Mouse (Mus musculus) liver, embryonic 12.5 days (tissue): ENCODE data around the gene Grik3. TPM values are rescaled to one million over a fixed set of nuclear protein-coding genes. Genes with fewer than 3 reads are reported as not detected.
"Not testable (repeated sequence)": the region's sequence is repeated elsewhere in the genome, so short reads cannot be mapped to it uniquely, and the experiment has no call there.

Experiments used
- ATAC-seq: fragments of 200-750 bp; cut with Nextera tagmentation; 2 replicates; pipeline ENCODE4 v1.8.0; 2017; ENCODE audit warnings: moderate number of reproducible peaks, mild to moderate bottlenecking, moderate library complexity
- H3K27ac ChIP-seq: fragments of 300-500 bp; sonication (generic); 2 replicates; pipeline ENCODE4 v1.5.1; 2016; ENCODE audit warnings: mild to moderate bottlenecking
- H3K27me3 ChIP-seq: fragments of 300-500 bp; sonication (generic); replicated peaks from 2 replicates; pipeline ENCODE4 v1.6.1; 2016; ENCODE audit warnings: mild to moderate bottlenecking, moderate library complexity
- H3K36me3 ChIP-seq: fragments of 300-500 bp; sonication (generic); 2 replicates; pipeline ENCODE4 v1.6.1; 2016; ENCODE audit warnings: mild to moderate bottlenecking, moderate library complexity
- H3K4me1 ChIP-seq: fragments of 300-500 bp; sonication (generic); 2 replicates; pipeline ENCODE4 v1.6.1; 2016
- H3K4me2 ChIP-seq: fragments of 300-500 bp; sonication (generic); 2 replicates; pipeline ENCODE4 v1.6.1; 2016; ENCODE audit warnings: mild to moderate bottlenecking, moderate library complexity
- H3K4me3 ChIP-seq: fragments of 300-500 bp; sonication (generic); 2 replicates; pipeline ENCODE4 v1.5.1; 2016; ENCODE audit warnings: mild to moderate bottlenecking, moderate library complexity
- H3K9ac ChIP-seq: fragments of 300-500 bp; sonication (generic); 2 replicates; pipeline ENCODE4 v1.6.1; 2016; ENCODE audit warnings: mild to moderate bottlenecking, moderate library complexity
- H3K9me3 ChIP-seq: fragments of 300-500 bp; sonication (generic); replicated peaks from 2 replicates; pipeline ENCODE4 v1.6.1; 2016; ENCODE audit warnings: mild to moderate bottlenecking, moderate library complexity
- WGBS: fragments of 180-500 bp; shearing (Covaris S2); methylation state at CpG from one replicate; pipeline ENCODE4 v1.1.7; 2016; ENCODE audit not compliant: insufficient replicate concordance; 5-methylcytosine and 5-hydroxymethylcytosine counted together
- polyA plus RNA-seq: library from polyadenylated mRNA; unstranded; fragments of >200 nt; fragmentation: Nextera tagmentation; extraction: Ambion mirVana; gene quantifications from 2 replicates; pipeline ENCODE4 v1.2.1, GENCODE M21; 2016

Grik3 gene
- polyA plus RNA-seq, 1 experiment from 2014 or later = not detected

DNA sequence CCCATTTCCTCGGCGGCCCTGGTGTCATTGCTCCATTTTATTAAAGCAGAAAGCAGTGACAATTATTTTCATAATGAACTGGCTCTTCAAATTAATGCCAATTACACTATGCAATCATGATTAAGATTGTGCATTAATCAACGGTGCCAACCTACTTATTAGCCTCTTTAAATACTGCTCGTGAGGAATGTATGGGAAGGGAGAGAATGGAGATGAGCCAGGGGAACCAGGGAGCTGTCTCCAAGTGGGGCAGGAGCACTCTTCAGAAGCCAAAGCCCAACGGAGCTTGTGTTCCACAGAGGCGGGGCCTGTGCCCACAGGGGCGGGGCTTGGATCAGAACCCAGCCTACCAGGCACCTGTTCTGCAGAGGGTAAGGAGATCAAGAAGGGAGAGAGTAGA, 114.0 kb downstream of the Grik3 start:
- H3K36me3 ChIP-seq = no peaks in the 10 kb centered on the region
- no peak overlapping the region for H3K4me2 ChIP-seq
- no peak for ATAC-seq
- no peaks in the 10 kb centered on the region for H3K4me1 ChIP-seq
- peaks cover 4% of the 10 kb centered on the region; the same call in 1 of the 2 replicates for H3K27me3 ChIP-seq
- no peaks in the 10 kb centered on the region for H3K9me3 ChIP-seq
- 46% methylated on average over 7 of the region's 7 CpGs for WGBS
- no peak overlapping the region for H3K4me3 ChIP-seq
- H3K27ac ChIP-seq = no peak overlapping the region
- no peak overlapping the region for H3K9ac ChIP-seq

DNA sequence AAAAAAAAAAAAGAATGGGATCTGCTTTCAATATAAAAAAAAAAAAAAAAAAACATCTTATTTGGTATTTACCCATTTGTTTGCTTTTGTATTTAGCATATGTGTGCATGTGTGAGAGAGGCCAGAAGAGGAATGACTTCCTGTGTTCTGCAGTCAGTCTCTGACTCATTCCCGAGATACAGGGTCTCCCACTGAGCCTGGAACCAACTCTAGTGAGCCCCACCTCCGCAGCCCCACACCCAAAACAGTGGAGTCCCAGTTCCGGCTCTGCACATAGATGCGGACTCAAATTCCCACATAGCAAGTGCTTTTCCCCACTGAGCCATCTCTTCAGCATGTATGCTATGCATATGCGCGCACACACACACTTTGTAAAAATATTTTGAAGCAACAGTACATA, 115.6 kb downstream of the Grik3 start:
- no peak for ATAC-seq
- H3K27me3 ChIP-seq = no peaks in the 10 kb centered on the region
- 71% methylated on average over 6 of the region's 6 CpGs for WGBS
- no peaks in the 10 kb centered on the region for H3K36me3 ChIP-seq
- H3K9me3 ChIP-seq = no peaks in the 10 kb centered on the region
- H3K27ac ChIP-seq = no peak overlapping the region
- no peak overlapping the region for H3K9ac ChIP-seq
- no peak overlapping the region for H3K4me2 ChIP-seq
- H3K4me3 ChIP-seq = no peak overlapping the region
- H3K4me1 ChIP-seq = no peaks in the 10 kb centered on the region

DNA sequence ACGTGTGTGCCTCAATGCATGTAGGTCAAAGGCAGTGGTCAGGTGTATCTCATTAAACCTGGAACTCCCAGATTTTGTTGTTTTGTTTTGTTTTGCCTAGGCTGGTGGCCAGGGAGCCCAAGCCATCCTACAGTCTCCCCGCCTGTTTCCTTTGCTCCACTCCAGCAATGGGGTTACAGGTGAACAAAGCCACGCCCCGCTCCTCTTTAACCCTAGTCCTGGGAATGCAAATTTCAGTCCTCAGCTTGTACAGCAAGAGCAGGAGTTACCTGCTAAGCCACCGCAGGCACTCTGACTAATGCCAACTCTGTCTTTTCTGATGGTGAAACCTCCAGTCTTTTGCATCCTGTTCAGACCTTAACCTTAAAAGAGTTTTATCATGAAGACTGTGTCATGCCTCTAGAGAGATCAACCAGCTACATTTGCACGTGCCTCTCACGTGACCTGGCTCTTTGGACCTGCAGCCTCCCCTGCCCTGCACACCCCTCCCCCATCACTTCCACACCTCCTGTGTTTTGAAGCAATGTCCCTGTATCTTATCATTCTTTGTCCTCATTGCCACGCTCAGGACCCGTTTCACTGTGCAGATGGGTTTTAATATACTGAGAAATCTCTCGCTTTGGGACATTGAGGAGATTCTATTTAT, 117.0 kb downstream of the Grik3 start:
- H3K9me3 ChIP-seq = no peaks in the 10 kb centered on the region
- no peak overlapping the region for H3K27ac ChIP-seq
- 33% methylated on average over 10 of the region's 10 CpGs for WGBS
- no peak for ATAC-seq
- H3K9ac ChIP-seq = no peak overlapping the region
- H3K4me2 ChIP-seq = no peak overlapping the region
- no peaks in the 10 kb centered on the region for H3K36me3 ChIP-seq
- H3K4me3 ChIP-seq = no peak overlapping the region
- no peaks in the 10 kb centered on the region for H3K27me3 ChIP-seq
- no peaks in the 10 kb centered on the region for H3K4me1 ChIP-seq

DNA sequence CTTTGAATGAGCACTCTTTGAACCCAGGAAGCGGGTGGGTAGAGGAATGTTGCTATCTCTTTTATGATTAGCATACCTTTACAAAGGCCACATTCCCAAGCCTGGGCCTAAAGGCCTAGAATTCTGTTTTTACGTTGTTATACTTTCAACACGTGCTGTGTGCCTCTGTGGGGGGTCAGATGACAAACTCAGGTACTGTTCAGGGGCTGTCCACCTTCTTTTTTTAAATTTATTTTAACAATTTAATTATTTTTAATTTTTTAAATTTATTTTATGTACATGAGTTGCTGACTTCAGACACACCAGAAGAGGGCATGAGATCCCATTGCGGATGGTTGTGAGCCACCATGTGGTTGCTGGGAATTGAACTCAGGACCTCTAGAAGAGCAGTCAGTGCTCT, 118.4 kb downstream of the Grik3 start:
- H3K4me2 ChIP-seq, ATAC-seq, H3K27ac ChIP-seq, H3K9ac ChIP-seq, H3K9me3 ChIP-seq, H3K4me3 ChIP-seq, H3K36me3 ChIP-seq, H3K4me1 ChIP-seq, H3K27me3 ChIP-seq: not testable (repeated sequence)
- 33% methylated on average over 3 of the region's 4 CpGs for WGBS

DNA sequence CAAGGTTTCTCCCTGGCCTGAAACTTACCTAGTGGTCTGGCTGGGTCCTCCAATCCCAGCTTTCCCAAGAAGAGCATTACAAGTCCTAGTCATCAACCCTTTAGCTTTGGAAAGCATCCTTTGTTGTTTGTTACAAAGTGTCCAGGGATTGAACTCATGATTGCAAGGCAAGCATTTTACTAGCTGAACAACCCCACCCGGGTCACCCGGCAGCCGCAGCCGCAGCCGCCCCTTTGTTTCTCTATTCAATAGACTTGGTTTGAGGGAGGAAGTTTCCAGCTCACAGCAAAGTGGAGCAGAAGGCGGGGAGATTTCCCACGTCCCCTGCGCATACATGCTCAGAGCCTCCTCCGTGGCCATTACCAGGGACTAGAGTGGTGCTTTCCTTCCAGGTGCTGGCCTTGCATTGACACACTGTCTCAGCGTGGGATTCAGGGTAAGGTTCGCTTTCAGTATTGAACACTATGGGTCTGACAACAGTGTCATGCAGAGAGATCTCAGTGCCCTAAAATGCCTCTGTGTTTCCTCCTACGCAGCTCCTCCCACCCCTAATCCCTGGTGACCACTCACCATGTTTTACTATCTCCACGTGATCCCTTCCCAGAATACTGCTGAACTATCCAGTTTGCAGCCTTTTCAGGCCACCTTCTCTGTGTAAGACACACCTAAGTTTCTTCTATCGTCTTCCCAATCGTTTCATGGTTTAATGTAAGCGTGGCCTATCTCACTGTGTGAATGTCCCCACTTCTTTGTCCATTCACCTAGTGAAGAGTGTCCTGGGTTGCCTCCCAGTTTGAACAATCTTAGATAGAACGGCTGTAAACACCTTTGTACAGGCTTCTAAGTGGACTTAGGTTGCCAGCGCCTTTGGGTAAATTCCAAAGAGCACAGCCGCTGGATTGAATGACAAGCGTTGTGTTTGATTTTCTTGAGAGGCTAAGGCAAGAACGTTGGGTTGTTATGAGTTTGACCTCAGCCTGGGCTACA, 119.1 kb downstream of the Grik3 start:
- Histone ChIP-seq H3K9me3 (no peaks in the 10 kb centered on the region), H3K4me1 (no peaks in the 10 kb centered on the region), H3K27me3 (no peaks in the 10 kb centered on the region), H3K4me3 (no peak overlapping the region), H3K4me2 (no peak overlapping the region), H3K9ac (no peak overlapping the region), H3K36me3 (no peaks in the 10 kb centered on the region), H3K27ac (no peak overlapping the region)
- no peak for ATAC-seq
- 64% methylated on average over 21 of the region's 21 CpGs for WGBS

DNA sequence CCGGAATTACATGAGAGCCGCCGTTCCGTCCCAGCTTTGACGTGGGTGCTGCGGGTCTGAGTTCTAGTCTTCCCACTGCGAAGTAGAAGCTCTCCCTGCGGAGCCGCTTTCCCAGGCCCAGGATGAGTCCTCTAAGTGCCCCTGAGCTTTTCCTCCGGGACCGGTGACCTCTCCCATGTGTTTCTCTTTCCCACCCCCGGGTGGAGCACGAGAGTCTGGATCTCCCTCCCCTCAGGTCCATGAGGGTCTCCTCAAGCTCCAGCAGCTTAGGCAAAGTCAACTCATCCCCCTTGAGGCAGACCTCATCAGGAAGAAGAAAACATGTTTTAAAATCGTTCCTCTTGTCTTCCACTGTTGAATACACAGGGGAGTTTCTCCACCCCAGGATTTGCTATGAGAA, 127.4 kb downstream of the Grik3 start:
- Histone ChIP-seq H3K36me3 (no peaks in the 10 kb centered on the region), H3K4me3 (no peak overlapping the region), H3K27ac (no peak overlapping the region), H3K9me3 (no peaks in the 10 kb centered on the region), H3K4me2 (no peak overlapping the region), H3K9ac (no peak overlapping the region), H3K4me1 (no peaks in the 10 kb centered on the region), H3K27me3 (no peaks in the 10 kb centered on the region)
- 66% methylated on average over 14 of the region's 14 CpGs for WGBS
- ATAC-seq = no peak

DNA sequence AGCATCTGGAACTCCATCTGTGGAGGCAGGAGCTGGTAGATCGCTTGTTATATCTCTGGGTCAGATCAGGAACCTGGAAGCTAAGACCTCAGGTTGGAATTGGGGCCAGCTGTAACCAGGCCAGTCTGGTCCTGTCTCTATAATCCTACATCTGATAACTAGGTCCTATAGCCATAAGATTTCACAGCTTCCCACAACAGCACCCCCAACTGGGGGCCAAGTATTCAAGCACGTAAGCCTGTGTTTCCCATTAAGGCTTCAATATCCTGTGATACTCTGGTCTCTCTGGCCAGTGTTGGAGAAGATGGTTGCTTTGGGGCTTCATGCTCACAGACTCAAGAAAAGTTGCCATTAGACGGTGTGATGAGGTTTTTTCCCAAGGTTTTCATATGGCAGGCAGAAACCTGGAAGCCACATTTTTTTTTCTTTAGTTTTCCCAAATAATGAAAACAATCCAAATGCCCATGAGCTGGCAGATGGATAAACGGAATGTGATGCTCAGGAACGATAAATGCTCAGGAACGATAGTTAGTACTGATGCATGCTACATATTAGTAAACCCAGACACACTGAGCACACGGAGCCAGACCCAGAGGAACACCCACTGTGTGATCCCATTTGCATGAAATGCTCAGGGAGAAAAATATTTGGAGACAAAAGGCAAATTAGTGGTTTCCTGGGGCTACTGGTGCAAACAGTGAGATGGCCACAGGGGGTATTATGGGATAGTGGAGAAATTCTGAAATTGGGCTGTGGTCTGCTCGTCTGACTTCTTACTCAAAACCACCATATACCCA, 128.2 kb downstream of the Grik3 start:
- WGBS = 62% methylated on average over 8 of the region's 8 CpGs
- no peak overlapping the region for H3K4me3 ChIP-seq
- no peak for ATAC-seq

DNA sequence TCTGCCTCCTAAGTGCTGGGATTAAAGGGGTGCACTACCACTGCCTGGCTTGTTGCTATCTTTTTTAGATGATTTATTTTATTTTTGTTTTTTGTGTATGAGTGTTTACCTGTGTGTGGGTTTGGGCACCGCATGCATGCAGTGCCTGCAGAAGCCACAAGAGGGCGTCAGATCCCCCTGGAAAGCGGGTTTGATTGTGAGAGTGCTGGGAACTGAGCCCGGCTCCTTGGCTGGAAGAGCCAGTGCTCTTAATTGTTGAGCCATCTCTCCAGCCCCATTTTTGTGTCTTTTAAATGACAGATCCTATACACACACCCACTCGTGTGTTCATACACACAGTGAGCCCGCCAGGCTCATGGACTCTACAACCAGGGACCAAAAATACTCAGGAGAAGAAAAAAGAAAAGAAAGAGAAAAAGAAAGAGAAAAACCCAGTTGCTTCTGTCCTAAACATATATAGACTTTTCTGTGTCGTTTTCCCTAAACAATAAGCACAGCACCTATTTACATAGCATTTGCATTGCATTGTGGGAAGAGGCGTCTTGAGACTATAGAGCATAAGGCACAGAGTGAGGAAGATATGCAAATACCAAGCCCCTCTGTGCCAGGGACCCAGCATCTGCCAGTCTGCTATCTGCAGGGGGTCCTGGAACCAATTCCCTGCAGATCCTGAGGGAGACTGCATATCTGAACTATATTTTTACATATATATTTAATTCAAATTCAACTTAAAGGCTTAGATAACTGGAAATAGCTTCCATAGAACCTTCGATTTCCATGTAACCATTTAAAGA, 134.6 kb downstream of the Grik3 start:
- no peaks in the 10 kb centered on the region for H3K36me3 ChIP-seq
- no peak for ATAC-seq
- WGBS = 75% methylated on average over 9 of the region's 9 CpGs
- no peak overlapping the region for H3K4me3 ChIP-seq
- no peaks in the 10 kb centered on the region for H3K27me3 ChIP-seq
- H3K9me3 ChIP-seq = no peaks in the 10 kb centered on the region
- H3K27ac ChIP-seq = no peak overlapping the region
- H3K9ac ChIP-seq = no peak overlapping the region
- H3K4me2 ChIP-seq = no peak overlapping the region
- no peaks in the 10 kb centered on the region for H3K4me1 ChIP-seq

More for the DNA sequence above, 128.2 kb downstream of the Grik3 start:
- Histone ChIP-seq H3K4me2 (no peak overlapping the region), H3K36me3 (no peaks in the 10 kb centered on the region), H3K27ac (no peak overlapping the region), H3K4me1 (no peaks in the 10 kb centered on the region), H3K9ac (no peak overlapping the region), H3K27me3 (no peaks in the 10 kb centered on the region), H3K9me3 (no peaks in the 10 kb centered on the region)

DNA sequence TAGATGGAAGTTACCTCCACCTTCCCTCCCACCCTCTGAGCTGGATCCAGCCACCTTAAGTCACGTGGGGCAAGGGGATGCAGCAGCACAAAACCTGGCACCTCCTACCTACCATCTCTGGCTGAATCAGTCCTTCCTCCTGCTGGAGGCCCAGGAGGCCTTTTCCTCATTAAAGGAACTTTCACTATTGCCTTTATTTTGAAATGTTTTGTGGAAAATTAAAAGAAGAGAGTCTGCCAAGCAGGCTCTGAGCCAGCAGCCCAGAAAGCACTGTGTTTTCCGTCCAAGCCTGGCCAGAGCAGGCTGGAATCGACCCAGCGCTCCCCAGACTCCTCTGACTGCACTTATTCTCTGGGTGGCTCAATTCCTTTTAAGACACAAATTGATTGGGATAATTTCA, 139.0 kb downstream of the Grik3 start:
- Histone ChIP-seq H3K36me3 (no peaks in the 10 kb centered on the region), H3K27me3 (no peaks in the 10 kb centered on the region), H3K4me2 (no peak overlapping the region), H3K9ac (no peak overlapping the region), H3K4me1 (no peaks in the 10 kb centered on the region), H3K27ac (no peak overlapping the region), H3K9me3 (no peaks in the 10 kb centered on the region), H3K4me3 (no peak overlapping the region)
- WGBS = 62% methylated on average over 4 of the region's 4 CpGs
- ATAC-seq = no peak

DNA sequence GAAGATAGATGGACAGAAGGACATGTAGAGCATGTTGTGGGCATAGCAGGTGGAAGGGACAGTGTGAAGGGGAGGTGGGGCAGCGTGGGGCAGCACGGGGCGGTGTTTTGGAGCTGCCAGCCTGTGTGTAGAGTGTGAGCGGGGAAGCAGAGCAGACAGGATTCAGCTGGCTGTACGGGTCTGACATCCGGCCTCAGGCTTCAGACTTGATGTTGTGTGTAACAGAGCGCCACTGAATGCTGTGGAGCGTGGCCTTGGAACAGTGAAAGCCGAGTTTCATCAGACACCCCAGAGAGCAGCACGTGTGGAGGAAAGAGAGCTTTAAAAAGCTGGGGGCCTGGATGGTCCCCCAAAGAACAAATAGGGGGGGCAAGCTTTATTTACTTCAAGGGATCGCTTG, 144.5 kb downstream of the Grik3 start:
- WGBS = 77% methylated on average over 11 of the region's 11 CpGs
- H3K4me3 ChIP-seq = no peak overlapping the region
- no peaks in the 10 kb centered on the region for H3K36me3 ChIP-seq
- no peak overlapping the region for H3K9ac ChIP-seq
- H3K27ac ChIP-seq = no peak overlapping the region
- no peaks in the 10 kb centered on the region for H3K9me3 ChIP-seq
- ATAC-seq = no peak
- no peaks in the 10 kb centered on the region for H3K4me1 ChIP-seq
- no peak overlapping the region for H3K4me2 ChIP-seq
- no peaks in the 10 kb centered on the region for H3K27me3 ChIP-seq

DNA sequence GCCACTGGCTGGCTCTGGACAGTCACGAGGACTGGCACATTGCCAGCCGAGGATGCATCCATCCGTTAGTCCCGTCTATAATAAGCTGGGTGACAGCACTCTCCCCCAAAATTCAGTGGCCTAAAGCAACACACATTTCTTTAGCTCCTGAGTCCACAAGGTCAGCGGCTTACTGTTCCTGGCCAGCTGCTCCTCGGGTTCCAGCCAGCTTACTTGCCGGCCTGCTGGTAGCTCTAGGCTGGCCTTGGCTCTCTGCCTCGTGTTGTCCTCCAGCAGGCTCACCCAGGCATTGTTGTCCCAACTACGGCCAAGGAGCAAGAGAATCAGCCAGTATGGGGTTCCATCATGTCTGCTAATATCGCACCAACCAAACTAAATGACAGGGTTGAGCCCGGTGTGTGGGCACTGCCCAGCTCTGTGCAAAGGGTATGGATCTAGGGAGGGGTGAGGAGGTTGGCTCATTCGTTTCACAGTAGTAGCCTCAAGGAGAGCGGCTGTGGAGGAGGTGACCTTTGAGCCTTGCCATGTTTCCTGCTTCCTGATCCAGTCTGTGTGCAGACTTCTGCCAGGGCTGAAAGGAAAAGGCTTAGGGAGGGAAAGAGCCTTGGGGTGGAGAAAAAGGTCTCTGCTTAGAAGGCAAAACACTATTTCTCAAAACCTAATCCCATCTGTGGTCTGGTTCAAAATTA, 146.3 kb downstream of the Grik3 start:
- 62% methylated on average over 13 of the region's 13 CpGs for WGBS
- Histone ChIP-seq H3K4me2 (no peak overlapping the region), H3K4me1 (no peaks in the 10 kb centered on the region), H3K9me3 (no peaks in the 10 kb centered on the region), H3K36me3 (no peaks in the 10 kb centered on the region), H3K9ac (no peak overlapping the region), H3K27me3 (no peaks in the 10 kb centered on the region), H3K4me3 (no peak overlapping the region), H3K27ac (no peak overlapping the region)
- no peak for ATAC-seq
